Mouse (Mus musculus) stomach, postnatal 0 days (tissue): ENCODE data around the gene Vmn2r77. TPM values are rescaled to one million over a fixed set of nuclear protein-coding genes. Genes with fewer than 3 reads are reported as not detected.

Experiments
- ATAC-seq: fragments of 200-750 bp; cut with Nextera tagmentation; 2 replicates; pipeline ENCODE4 v1.8.0; 2017; ENCODE audit not compliant: low FRiP score, low TSS enrichment
- DNase-seq: peaks from one replicate; pipeline ENCODE4 v3.0.0-alpha.2; 2016; ENCODE audit warnings: low spot score
- H3K27ac ChIP-seq: fragments of 300-500 bp; sonication (generic); replicated peaks from 2 replicates; pipeline ENCODE4 v1.5.1; 2014; ENCODE audit warnings: mild to moderate bottlenecking, control low read depth
- H3K27me3 ChIP-seq: fragments of 300-500 bp; sonication (generic); 2 replicates; pipeline ENCODE4 v1.6.1; 2014; ENCODE audit warnings: low read length; ENCODE audit not compliant: control insufficient read depth, insufficient read depth
- H3K36me3 ChIP-seq: fragments of 300-500 bp; sonication (generic); 2 replicates; pipeline ENCODE4 v1.6.1; 2014; ENCODE audit warnings: low read length, mixed read lengths; ENCODE audit not compliant: control insufficient read depth, insufficient read depth
- H3K4me1 ChIP-seq: fragments of 300-500 bp; sonication (generic); replicated peaks from 2 replicates; pipeline ENCODE4 v1.6.1; 2014; ENCODE audit warnings: antibody characterized with exemption; ENCODE audit not compliant: control insufficient read depth, insufficient read depth
- H3K4me2 ChIP-seq: fragments of 300-500 bp; sonication (generic); replicated peaks from 2 replicates; pipeline ENCODE4 v1.6.1; 2014; ENCODE audit warnings: low read depth, mild to moderate bottlenecking, control low read depth, moderate library complexity
- H3K4me3 ChIP-seq: fragments of 300-500 bp; sonication (generic); 2 replicates; pipeline ENCODE4 v1.5.1; 2014; ENCODE audit warnings: low read depth, low read length, control low read depth
- H3K9ac ChIP-seq: fragments of 300-500 bp; sonication (generic); 2 replicates; pipeline ENCODE4 v1.6.1; 2014; ENCODE audit warnings: mild to moderate bottlenecking, low read length, control low read depth, mixed read lengths
- H3K9me3 ChIP-seq: fragments of 300-500 bp; sonication (generic); 2 replicates; pipeline ENCODE4 v1.6.1; 2016; ENCODE audit warnings: low read length; ENCODE audit not compliant: control insufficient read depth
- EP300 ChIP-seq: optimal IDR thresholded peaks from 2 replicates; pipeline ENCODE3; 2016; ENCODE audit warnings: antibody characterized with exemption
- WGBS: fragments of 180-500 bp; shearing (Covaris S2); extraction: QIAGEN DNeasy Blood & Tissue Kit; methylation state at CpG from one replicate; pipeline ENCODE4 v1.1.7; 2014; 5-methylcytosine and 5-hydroxymethylcytosine counted together
- polyA plus RNA-seq: library from polyadenylated mRNA; unstranded; fragments of >200 nt; fragmentation: Nextera tagmentation; extraction: Ambion mirVana; gene quantifications from 2 replicates; pipeline ENCODE4 v1.2.1, GENCODE M21; 2015

The Vmn2r77 gene
- polyA plus RNA-seq, 1 experiment from 2014 or later = not detected

GRCm38 (mm10) chr7:86816466-86816865, 21.6 kb downstream of the Vmn2r77 start:
- Histone ChIP-seq H3K36me3 (no peaks in the 10 kb centered on the region), H3K4me3 (no peak overlapping the region), H3K4me1 (no peaks in the 10 kb centered on the region), H3K9ac (no peak overlapping the region), H3K4me2 (no peak overlapping the region), H3K27me3 (no peaks in the 10 kb centered on the region), H3K9me3 (no peaks in the 10 kb centered on the region), H3K27ac (no peak overlapping the region)
- WGBS = 65% methylated on average over 1 of the region's 1 CpGs
- DNase-seq = no peak
- no peak for TF ChIP-seq EP300
- no peak for ATAC-seq

Other genes starting within 250 kb of the Vmn2r77 start
- not detected in 2 replicates for gene Olfr295, start 211.2 kb upstream of the Vmn2r77 start, polyA plus RNA-seq
- not detected in 2 replicates for gene Olfr294, start 178.4 kb upstream of the Vmn2r77 start, polyA plus RNA-seq
- gene Olfr293, start 146.0 kb upstream of the Vmn2r77 start, polyA plus RNA-seq = not detected in 2 replicates
- not detected in 2 replicates for gene Olfr292, start 106.7 kb upstream of the Vmn2r77 start, polyA plus RNA-seq
- 0.02 and 0.07 TPM in 2 replicates for gene Folh1, start 19.1 kb upstream of the Vmn2r77 start, polyA plus RNA-seq
- 0.01 TPM in 1 of 2 replicates, not detected in the other for gene Vmn2r78, start 120.1 kb downstream of the Vmn2r77 start, polyA plus RNA-seq
- 0.01 TPM in 1 of 2 replicates, not detected in the other for gene Vmn2r79, start 201.1 kb downstream of the Vmn2r77 start, polyA plus RNA-seq